Mouse (Mus musculus) urinary bladder, postnatal 14 days (tissue): ENCODE results near the gene Sncb.
"Not testable (repeated sequence)": the region's sequence is repeated elsewhere in the genome, so short reads cannot be mapped to it uniquely, and the experiment has no call there.

Source experiments
- DNase-seq: peaks from one replicate; pipeline ENCODE4 v3.0.0; 2021; ENCODE audit warnings: low spot score

Sncb gene

DNA sequence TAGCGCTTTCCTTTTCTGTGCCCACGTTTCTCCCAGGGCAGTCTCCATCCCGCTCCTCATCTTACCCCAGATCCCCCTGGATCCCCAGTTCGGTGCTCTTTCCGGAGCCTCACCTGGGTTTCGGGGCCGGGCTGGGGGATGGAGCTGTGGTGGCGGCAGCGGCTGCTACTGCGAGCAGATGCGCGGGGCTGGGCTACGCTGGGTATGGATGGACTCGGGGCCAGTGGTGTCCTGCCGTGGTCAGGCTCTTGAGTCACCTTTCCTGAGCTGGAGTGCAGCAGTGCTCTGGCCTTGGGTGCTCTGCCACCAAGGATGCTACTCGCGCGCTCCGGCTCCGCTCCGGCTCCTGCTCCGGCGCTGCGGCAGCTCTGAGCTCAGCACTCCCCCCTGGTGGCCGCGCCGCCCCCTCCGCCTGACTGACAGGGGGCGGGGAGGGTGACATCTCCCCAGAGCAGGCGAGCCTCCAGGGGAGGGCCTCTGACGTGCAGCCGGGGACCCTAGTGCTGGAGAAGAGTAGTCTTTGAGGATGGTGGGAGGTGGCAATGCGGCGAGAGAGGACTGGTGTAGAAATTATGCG, at the start of gene Sncb:
Gene Sncb, minus strand, starts transcription at position 404 of the 577 bp plus-strand sequence.
- DNase-seq, result peak; percentile 29

DNA sequence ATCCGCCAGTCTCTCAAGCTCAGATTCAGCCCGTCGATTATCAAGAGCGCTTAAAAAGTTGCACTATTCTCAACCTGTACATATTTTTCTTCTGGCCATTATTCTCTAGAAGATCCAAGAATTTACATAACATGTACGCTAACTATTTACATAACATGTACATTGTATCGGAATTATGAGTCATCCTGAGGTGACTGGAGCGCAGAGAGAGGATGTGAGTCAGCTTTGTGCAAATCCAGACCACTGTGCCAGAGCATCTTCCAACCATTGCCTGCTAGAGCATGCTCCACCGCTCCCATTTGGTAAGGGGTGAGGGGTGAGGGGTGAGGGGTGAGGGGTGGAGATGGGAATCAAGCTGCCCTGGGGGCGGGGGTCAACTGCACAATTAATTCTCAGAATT, 47.0 kb upstream of the Sncb start:
- no peak for DNase-seq

DNA sequence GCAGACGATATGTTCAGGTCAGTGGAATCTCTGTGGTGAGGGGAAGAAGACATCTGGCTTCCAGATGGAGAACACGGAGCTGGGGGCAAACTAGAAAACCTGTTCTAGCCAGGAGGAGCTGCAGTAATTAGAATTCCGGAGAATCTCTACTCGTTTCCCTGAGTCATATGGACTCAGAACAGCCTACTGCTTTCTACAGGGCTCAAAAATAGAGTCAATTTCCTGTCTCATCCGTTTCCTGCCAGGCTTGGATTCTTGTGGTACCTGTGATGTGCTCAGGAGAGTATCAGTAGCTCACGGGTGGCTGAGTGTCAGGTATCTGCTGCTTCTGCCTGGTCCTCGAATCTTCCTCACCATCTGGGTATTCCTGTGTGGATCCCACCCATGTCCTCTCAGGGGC, 45.1 kb upstream of the Sncb start:
- DNase-seq, result no peak

DNA sequence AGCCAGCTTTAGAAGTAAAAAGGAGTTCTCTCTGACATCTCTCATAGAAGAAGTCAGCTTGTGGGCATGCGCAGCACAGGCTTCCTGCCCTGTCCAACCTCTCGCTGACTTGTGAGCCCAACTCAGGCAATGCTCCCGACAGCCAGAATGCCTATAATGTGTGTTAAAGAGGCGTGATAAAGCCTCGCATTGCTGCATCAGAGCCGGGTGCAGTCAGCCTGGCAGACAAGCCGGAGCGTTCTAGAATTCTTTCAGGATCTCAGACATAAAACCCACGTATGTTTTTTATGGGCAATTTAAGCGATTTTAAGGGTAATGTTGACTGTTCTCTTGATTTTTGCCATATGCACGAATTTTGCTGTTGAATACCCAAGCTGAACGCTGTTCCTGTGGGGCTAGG, 41.7 kb upstream of the Sncb start:
- DNase-seq, result no peak

DNA sequence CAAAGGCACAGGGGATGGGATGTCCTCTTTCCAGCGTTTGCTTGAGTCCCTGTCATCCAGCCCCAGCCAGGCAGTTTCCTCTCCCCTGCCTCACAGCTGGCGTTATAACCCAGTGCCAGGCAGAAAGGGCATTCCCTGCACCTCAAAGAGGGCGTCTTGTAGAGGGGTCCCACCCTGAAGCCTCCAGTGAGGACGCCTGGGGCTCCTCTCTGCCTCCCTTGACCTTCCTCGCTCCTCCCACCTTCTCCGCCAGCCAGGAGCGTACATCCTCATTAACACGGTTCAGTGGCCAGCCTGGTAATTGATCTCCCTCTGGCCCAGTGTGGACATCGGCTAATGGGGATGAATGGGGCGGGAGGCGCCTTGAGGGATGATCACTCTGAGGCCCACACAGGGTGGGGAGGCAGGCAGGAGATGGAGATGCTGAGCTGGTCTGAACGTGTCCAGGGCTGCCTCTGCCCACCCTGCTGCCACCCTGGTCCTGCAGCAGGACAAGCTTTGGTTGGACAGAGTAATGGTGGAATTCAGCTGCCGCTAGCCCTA, 40.1 kb upstream of the Sncb start:
- no peak for DNase-seq

DNA sequence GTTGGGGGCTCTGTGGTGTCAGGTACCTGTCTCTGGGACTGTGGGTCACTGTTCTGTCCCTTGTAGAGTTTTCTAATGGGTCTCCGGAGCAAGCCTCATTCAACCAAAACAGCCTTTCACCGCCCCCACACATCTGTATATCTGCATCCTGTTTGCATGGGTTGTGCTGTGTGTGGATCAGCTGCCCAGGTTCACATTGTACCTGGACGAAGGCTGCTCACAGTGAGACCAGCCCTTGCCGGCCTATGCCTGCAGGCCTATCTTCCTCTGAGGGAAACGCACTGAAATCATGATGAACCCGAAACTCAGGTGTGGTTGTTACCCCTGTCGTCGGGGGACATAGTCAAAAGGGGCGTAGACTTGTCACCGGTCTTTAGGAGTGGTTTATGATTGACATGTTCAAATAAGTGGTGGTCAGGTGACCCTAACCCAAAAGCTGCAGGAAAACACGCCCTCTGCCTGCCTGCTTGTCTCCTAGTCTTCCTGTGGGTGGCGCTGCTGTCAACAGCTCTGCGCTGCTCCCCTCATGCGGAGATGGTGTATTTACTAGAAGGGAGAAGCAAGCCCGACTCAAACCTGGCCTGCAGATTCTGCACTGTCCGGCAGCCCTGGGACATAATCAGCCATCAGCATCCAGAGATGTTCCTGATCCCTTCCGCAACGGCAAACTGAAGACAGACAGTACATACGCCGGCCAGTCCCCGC, 38.9 kb upstream of the Sncb start:
- DNase-seq, result no peak

DNA sequence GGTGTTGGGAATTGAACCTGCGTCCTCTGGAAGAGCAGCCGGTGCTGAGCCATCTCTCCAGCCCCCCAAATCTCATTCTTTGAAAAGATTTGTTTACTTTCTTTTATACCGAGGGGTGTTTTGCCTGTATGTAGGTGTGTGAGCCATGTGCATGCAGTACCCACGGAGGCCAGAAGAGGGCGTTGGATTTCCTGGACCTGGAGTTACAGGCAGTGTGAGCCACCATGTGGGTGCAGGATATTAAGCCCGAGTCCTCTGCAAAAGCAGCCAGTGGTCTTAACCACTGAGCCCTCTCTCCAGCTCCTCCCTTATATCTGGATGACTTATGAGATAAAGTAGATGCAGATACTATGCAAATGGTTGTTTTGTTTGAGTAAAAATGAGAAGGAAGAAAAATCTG, 36.6 kb upstream of the Sncb start:
- DNase-seq, result no peak

DNA sequence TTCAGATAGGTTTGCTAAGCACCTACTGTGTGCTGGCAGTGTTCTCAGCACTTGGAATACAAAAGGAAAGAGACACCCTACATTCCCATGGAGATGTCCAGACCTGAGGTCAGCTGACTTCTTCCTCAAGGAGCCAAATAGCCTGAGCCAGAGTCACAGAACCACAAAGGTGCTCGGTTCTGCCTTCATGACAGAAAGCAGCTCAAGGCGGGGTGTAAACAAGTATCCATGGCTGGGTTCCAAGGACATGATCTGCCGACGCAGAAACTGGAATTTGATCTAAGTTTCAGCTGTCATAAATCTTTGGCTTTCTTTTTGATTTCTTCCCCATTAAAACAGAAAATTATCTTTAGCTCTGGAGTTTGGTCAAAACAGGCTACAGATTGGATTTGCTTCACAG, 33.8 kb upstream of the Sncb start:
- DNase-seq, result no peak

DNA sequence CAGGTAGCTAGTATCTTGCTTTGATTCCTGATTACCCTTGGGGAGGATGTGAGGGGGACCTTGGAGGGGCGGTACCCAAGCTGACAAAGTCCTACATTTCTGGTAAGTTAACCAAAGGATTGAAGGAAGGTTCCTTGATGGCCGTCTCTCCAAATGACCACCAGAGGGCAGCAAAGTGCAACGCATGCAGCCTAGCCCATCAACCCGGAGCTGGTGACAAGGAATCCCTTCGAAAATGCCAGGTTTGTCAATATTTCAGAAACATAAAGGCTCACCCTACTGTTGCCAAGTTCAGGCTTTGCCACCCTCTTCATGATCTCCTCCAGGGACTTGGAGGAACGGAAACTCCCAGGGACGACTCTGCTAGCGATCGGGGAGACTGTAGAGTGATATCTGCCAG, 33.3 kb upstream of the Sncb start:
- peak; percentile 78 for DNase-seq

DNA sequence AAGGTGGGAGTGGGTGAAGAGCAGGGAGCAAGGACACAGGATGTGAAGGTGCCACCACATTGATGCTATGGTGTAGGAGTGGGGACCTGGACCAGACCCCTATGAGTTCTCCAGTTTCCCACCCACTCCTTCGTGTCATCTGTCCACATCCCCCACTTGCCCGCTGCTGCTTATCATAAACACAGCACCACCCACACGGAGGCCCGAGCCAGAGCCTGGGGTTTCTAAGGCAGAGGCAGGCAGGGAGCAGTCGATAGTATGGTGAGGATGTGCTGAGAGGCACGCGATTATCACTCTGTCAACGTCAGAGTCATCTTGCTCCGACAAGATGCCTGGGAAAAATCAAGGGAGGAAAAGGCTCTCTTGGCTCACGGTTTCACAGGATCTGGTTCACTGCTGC, 32.3 kb upstream of the Sncb start:
- DNase-seq, result no peak

DNA sequence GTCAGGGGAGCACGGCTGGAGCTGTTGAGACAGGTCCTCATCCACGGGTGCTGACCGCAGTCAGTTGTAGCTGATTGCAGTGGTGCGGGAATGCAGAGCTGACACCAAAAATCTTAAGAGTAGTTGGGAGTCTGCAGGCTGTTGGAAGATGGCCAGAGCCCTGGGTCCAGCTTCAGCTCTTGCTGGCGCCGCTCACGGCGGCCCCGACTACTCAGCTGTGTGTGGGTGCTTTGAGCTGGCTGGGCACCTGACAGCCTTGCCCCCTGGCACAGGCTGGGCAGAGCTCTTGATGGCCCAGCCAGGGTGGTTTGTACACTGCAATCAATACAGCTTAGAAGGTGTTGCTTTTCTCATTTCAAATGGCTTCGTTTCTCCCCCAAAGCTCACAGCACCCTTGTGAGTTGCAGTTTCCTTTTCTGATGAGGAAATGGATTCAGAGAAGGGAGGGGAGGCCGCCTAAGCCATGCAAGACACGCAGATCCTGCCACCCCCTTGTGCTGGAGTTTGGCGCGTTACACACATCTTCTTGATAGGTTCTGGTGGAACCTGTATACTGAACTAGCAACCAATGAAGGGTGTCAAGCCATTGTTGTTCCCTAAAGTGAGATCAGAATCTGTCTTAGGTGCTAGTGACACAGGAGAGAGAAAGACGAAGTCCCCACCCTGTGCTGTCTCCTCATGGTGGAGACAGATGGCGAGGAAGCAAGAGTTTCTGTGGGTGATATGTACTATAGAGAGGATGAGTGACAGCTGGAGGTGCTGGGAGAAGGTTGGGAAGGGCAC, 31.7 kb upstream of the Sncb start:
- DNase-seq, result no peak

DNA sequence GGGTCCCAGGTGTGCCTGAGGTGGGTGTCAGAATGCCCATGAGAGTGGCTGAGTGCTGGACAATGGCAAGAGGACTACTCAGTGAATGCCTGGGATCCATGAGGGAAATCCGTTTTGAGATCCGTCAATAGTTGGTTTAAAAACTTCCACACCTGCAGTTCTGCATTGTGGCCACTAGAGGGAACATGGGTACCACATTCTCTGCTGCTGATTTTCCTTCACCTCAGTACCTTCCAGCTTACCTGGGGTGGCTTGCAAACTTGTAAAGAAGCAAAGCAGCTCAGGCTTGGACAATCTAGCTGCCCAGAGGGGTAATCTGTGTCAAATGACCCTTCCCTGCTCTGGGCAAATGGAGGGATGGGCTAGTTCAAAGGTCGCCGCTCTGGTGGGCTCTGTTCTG, 31.0 kb upstream of the Sncb start:
- peak; percentile 23 for DNase-seq

DNA sequence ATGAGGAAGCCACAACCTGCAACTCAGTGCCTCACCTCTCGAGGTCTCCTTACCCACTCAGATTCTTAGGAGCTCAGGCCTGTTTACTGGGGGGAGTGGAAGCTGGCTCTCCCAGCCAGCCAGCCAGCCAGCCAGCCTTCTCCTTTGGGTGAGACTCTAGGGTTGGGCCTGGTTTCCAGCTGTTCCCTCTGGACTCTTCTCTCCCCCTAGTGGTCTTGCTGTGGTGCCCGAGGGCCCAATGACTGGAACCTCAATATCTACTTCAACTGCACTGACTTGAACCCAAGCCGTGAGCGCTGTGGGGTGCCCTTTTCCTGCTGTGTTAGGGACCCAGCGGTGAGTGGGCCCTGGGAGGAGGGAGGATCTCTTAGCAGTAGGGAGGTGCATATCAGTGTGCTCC, 28.4 kb upstream of the Sncb start:
- DNase-seq, result no peak

DNA sequence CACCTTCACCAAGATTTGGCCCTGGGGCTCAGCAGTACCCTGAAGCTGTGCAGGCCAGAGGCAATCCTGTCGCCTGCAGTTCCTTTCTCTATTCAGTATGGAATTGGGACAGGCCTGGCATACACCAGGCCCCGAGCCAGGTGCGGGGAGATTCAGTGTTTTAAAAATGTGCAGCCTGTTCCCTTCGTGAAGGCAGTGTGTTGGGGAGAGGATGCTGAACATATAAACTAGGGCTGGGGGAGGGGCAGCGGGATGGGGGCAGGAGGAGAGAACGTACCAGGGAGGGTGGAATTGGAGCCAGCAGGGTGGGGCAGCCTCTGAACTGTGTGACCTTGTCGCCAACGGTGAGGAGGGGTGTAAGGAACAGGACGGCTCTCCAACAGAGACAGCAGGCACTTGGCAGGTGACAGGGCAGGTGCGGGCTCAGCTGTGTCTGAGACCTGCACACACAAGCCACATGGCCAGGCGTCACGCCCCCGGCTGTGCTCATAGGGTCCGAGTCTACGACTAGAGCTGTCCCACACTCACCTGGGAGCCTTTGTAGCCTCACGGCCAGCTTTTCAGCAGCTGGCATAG, 27.7 kb upstream of the Sncb start:
- DNase-seq, result no peak

DNA sequence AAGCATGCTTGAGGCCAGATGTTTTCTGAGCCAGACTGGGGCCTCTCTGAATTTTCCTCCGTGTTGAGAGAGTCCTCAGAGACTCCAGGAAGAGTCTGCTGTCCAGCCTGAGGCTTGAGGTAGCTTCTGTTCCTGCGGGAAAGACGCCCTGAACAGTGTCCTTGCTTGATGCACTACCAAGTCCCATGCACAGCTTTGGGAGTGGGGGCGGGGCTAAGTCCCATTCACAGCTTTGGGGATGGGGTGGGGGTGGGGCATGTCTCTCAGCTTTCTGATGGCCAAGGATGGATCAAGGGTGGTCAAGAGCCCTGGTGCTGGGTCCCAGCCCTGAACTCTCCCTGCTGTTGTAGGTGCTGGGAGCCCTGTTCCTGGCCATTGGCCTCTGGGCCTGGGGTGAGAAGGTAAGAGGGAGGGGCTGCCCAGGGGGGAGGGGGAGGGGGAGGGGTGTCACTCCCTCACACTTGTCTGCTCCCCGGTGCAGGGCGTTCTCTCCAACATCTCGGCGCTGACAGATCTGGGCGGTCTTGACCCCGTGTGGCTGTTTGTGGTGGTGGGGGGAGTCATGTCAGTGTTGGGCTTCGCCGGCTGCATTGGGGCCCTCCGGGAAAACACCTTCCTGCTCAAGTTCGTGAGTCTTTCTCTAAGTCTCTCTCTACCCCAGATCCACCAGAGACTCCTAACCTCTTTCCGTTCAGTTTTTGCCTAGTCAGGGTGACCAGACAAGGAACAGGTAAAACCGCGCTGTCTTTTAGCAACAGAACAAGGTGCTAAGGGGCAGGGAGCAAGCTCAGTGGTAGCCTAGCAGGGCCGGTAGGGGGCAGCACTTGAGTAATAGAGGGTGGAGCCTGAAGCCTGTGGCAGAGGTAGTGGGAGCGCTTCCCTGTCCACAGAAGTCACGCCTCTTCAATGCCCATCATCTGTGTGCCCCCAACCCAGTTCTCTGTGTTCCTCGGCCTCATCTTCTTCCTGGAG, 26.1 kb upstream of the Sncb start:
- peak; percentile 33 for DNase-seq

DNA sequence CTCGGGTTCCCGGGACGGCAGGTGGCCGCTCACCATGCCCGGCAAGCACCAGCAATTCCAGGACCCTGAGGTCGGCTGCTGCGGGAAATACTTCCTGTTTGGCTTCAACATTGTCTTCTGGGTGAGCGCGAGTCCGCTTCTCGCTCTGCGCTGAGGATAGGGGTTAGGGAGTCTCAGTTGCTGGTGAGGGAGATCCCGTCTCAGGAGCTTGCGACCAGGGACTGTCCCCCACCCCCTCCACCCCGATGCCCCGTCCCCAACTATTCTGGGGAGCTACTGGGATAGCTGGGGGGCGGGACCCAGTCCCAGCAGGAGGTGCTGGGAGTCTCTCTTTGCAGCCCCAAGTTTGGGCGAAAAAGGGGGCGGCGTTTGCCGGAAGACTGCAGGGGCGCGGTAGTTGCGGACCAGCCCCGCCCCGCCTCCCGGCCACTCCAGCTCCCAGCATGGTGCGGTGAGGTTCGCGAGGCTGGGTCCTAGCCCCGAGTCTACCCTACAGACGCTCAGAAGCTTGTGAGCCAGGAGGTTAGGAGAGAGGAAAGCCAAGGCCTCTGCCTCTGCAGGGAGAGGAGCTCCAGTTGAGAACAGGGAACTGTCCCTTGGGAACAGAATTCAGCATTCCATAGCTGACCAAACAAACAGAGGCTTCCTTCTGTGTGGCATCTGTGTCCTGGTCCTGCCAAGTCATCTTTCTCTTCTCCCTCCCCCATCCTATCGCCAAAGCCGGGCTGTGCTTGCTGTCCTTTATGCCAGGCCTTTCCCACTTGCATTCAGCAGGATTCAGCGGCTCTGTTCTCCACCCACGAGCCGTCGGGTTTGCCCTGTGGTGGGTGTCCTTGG, 23.4 kb upstream of the Sncb start:
- peak; percentile 67 for DNase-seq

DNA sequence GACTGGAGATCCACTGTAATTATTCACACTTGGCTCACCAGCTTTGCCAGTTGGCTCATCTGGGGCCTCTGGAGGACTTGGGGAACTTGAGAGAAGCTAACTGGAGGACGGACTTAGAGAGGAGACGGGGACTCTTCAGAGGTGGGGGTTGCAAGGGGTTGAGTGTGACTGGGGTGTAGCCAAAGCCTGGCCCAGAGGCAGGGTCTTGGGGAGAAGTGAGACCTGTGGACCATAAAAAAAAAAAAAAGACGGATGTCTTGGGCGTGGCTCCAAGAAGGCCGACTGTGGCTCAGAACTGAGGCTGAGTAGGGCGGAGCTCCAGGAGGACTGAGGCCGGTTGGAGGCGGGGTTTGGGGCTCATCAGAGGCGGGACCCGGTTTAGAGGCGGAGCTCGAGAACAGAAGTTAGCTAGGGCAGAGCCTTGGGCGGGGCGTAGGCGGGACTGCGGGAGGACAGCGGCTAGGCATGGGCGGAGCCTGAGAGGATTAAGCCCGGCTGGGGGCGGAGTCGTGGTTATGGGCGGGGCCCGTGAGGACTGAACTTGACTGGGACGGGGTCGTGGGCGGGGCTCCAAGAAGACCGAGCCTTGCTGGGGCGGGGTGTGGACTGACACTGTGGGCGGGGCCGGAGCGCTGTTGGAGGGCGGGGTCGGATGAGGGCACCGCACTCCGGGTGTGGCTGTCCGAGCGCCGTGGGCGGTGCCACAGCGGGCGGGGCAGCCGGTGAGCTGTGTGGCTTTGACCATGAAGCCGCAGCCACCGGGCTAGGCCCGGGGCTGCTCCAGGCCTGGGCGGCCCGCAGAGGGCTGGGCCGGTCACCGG, 22.6 kb upstream of the Sncb start, which contains the start of gene Tspan17:
Gene Tspan17, plus strand, starts transcription at position 638 of the 821 bp plus-strand sequence.
- peak; percentile 98 for DNase-seq

DNA sequence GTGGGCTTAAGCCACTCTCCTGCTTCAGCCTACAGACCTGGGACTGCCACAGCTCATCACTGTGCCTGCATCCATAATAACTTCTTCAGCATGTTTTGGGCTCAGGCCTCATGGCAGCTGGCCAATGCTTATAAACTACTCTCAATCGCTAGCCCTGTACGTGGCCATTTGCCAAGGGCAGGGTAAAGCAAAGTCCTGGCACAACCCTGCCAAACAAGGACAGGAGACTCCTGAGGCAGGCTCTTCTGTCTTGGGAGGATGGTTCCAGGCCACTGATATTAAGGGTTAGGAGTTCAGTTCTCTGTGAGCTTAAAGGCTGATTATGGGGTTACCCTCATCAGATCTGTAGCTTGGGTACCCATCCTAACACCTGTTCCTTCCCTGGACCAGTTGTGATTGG, 21.2 kb upstream of the Sncb start:
- DNase-seq, result not testable (repeated sequence)

DNA sequence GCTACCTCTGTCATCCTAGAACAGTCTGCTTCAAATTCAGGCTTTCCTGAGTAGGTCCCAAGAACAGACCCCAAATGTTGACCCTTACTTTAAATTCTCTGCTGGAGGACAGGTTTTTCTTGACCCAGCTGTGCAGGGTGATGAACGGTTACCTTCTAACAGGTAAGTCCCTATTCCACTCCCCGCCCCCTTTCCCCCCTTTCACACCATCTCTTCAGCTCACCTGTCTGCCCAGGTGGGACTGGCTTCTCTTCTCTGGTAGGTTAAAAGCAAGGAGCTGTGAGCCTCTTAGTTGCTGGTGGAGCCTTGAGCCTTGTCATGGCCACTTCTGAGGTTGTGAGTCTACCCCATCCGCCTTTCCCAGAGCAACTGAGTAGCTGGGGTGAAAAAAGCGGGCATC, 17.3 kb upstream of the Sncb start, which contains the start of gene Eif4e1b:
Gene Eif4e1b, plus strand, starts transcription at position 301 of the 400 bp plus-strand sequence.
- no peak for DNase-seq
